Mouse (Mus musculus) heart, postnatal 36 days (tissue): ENCODE measurements at regions not wholly inside any gene's neighbourhood (a gene's known extent, or its start where the extent isn't known, plus 50 kb on each side); places are given as distances from the start of the nearest gene placed in this dataset.

Experiments
- DNase-seq, 2 experiments: peaks; one replicate each; pipeline ENCODE4 v3.0.0; 2021 to 2022
- intact Hi-C: fragments of 180-260 bp; cut with DNase I; formaldehyde crosslinking; loops from one replicate; pipeline ENCODE4 v1.15.1; 2025

- intact Hi-C loops: no loop called here
- DNase-seq: no peak
Measured at GRCm38 (mm10) chr9:46408776-46409175, 89.0 kb upstream of the 4931429L15Rik start.

- intact Hi-C loops: no loop called here
- DNase-seq: no peak
Measured at GRCm38 (mm10) chr9:46406606-46407005, 86.8 kb upstream of the 4931429L15Rik start.

GRCm38 (mm10) chr9:46396591-46396990 is 76.8 kb upstream of the 4931429L15Rik start:
- intact Hi-C loops: loop anchor here (5.0 kb wide), 1 partner anchor 341 kb away; no protein-coding TSS in a partner anchor
- no peak for DNase-seq

- no peak for DNase-seq
- intact Hi-C loops: loop anchor here (5.0 kb wide), 1 partner anchor 342 kb away; no protein-coding TSS in a partner anchor
Measured at GRCm38 (mm10) chr9:46395156-46395765, 75.5 kb upstream of the 4931429L15Rik start.

- intact Hi-C loops: loop anchor here (5.0 kb wide), 1 partner anchor 423 kb away; no protein-coding TSS in a partner anchor
- DNase-seq: no peak
Measured at GRCm38 (mm10) chr9:46394239-46394638, 74.5 kb upstream of the 4931429L15Rik start.

DNA sequence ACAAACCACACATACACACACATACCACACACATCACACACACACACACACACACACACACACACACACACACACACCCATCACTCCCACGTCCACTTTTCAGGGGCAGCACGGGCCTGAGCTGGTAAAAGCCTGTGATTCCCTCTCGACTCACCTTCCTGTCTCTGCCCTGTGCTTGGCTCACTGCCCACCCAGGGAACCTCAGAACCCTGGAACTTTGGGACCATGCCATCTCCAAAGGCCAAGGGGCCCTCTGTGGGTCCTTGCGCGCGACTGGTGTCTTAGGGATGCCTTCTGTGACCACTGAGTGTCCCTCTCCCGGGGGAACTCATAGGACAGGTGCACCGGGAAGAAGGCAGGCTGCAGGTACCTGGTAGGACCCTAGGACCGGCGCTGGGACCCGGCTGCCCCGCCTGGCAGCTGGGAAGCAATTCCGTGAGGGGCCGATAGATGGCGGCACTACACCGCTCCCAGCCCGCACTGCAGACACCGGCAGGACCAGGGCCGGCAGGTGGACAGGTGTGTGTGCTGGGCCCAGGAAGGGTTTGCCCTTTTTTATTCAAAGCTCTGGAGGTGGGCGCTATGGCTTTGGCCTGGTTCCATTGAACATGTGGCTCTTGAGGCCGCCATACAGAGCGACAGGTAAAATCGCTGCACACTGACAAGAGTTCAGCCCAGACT is 73.0 kb upstream of the 4931429L15Rik start:
- DNase-seq: peak; percentile 52 to 68
- intact Hi-C loops: loop anchor here (2.0 to 5.0 kb wide), 3 partner anchors 38 to 1306 kb away; no protein-coding TSS in a partner anchor

GRCm38 (mm10) chr9:46389741-46390140 is 70.0 kb upstream of the 4931429L15Rik start:
- intact Hi-C loops: loop anchor here (5.0 kb wide), 1 partner anchor 428 kb away; no protein-coding TSS in a partner anchor
- no peak for DNase-seq

GRCm38 (mm10) chr9:46388677-46389676 is 69.2 kb upstream of the 4931429L15Rik start:
- intact Hi-C loops: no loop called here

DNA sequence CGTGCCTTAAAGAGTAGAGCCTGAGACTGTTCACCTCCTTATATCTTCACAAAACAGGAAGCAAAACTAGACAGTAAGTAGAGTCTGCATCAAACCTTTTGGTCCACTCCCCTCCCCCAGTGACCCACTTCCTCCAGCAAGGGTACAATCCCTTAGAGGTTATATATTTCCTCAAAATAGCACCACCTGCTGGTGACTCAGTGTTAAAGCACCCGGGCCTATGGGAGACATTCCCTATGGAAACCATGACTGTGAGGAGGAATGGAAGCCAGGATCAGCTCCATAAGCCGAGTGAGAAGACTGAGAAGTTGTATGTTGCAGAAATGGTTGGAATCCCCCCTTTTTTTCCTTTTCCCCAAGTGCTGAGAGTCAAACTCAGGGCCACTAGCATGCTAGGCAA is 66.5 kb upstream of the 4931429L15Rik start:
- intact Hi-C loops: no loop called here
- no peak for DNase-seq

More at GRCm38 (mm10) chr9:46388677-46389676, 69.2 kb upstream of the 4931429L15Rik start:
- no peak for DNase-seq

GRCm38 (mm10) chr9:46381342-46381741 is 61.6 kb upstream of the 4931429L15Rik start:
- intact Hi-C loops: no loop called here
- DNase-seq: no peak

DNA sequence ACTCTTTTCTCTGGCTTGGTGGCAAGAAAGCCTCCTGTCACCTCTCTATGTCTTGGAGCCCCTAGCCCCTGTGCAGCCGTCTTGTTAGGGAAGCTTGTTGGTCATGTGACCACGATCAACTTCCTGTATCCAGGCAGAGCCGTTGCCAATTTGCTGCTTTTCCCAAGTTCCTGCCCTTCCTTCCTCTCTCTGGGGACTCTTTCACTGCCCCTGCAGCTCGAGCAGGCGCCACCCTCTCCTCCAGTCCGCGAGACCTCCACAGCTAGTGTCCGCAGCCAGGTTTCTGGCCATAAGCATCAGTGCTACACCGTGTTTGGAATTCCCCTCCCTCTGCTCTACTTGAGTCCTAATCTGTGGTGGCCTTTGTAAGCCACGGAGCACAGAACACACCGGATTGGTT is 59.7 kb upstream of the 4931429L15Rik start:
- intact Hi-C loops: no loop called here
- DNase-seq: peak; percentile 11

- no peak for DNase-seq
- intact Hi-C loops: no loop called here
Measured at GRCm38 (mm10) chr9:46378339-46378738, 58.6 kb upstream of the 4931429L15Rik start.
